Mouse (Mus musculus) neural tube, embryonic 14.5 days (tissue): ENCODE results near the gene Timm23. TPM values are rescaled to one million over a fixed set of nuclear protein-coding genes. Genes with fewer than 3 reads are reported as not detected.

Source experiments
- polyA plus RNA-seq: library from polyadenylated mRNA; unstranded; fragments of >200 nt; fragmentation: Nextera tagmentation; extraction: Ambion mirVana; gene quantifications from 2 replicates; pipeline ENCODE4 v1.2.1, GENCODE M21; 2014

Gene Timm23
- polyA plus RNA-seq, 1 experiment from 2014 or later, result 250 TPM

Other genes starting within 250 kb of the Timm23 start
- 0.21 and 0.29 TPM in 2 replicates for gene Galnt15, start 172.9 kb downstream of the Timm23 start, polyA plus RNA-seq
- gene Oxnad1, start 116.5 kb downstream of the Timm23 start, polyA plus RNA-seq, result 13.8 and 18.6 TPM in 2 replicates
- 74.7 and 76.2 TPM in 2 replicates for gene Dph3, start 116.2 kb downstream of the Timm23 start, polyA plus RNA-seq
- gene Msmb, start 59.9 kb downstream of the Timm23 start, polyA plus RNA-seq, result not detected in 2 replicates
- 117 and 132 TPM in 2 replicates for gene Ncoa4, start 42.0 kb downstream of the Timm23 start, polyA plus RNA-seq
- gene Parg, start 51 bp upstream of the Timm23 start, polyA plus RNA-seq, result 36.9 and 46.5 TPM in 2 replicates
- gene Ogdhl, start 120.1 kb upstream of the Timm23 start, polyA plus RNA-seq, result 16.9 and 17.2 TPM in 2 replicates
- not detected in 2 replicates for gene 1700024G13Rik, start 186.5 kb upstream of the Timm23 start, polyA plus RNA-seq